Mouse (Mus musculus) liver, embryonic 13.5 days (tissue): ENCODE measurements around the gene Prok1. TPM values are rescaled to one million over a fixed set of nuclear protein-coding genes. Genes with fewer than 3 reads are reported as not detected.

Experiments used
- ATAC-seq: fragments of 200-750 bp; cut with Nextera tagmentation; 2 replicates; pipeline ENCODE4 v1.8.0; 2017; ENCODE audit warnings: low read depth, mild to moderate bottlenecking, moderate number of reproducible peaks, moderate library complexity
- DNase-seq: peaks from one replicate; pipeline ENCODE4 v3.0.0; 2022
- H3K27ac ChIP-seq: fragments of 300-500 bp; sonication (generic); 2 replicates; pipeline ENCODE4 v1.5.1; 2015; ENCODE audit warnings: moderate library complexity, mild to moderate bottlenecking, inconsistent platforms
- H3K27me3 ChIP-seq: fragments of 300-500 bp; sonication (generic); 2 replicates; pipeline ENCODE4 v1.6.1; 2015; ENCODE audit warnings: mild to moderate bottlenecking, inconsistent platforms
- H3K36me3 ChIP-seq: fragments of 300-500 bp; sonication (generic); 2 replicates; pipeline ENCODE4 v1.6.1; 2015; ENCODE audit warnings: mild to moderate bottlenecking, inconsistent platforms
- H3K4me1 ChIP-seq: fragments of 300-500 bp; sonication (generic); replicated peaks from 2 replicates; pipeline ENCODE4 v1.6.1; 2015; ENCODE audit warnings: inconsistent platforms
- H3K4me2 ChIP-seq: fragments of 300-500 bp; sonication (generic); 2 replicates; pipeline ENCODE4 v1.6.1; 2015; ENCODE audit warnings: inconsistent platforms, mild to moderate bottlenecking, moderate library complexity
- H3K4me3 ChIP-seq: fragments of 300-500 bp; sonication (generic); replicated peaks from 2 replicates; pipeline ENCODE4 v1.5.1; 2015; ENCODE audit warnings: mild to moderate bottlenecking, inconsistent platforms
- H3K9ac ChIP-seq: fragments of 300-500 bp; sonication (generic); 2 replicates; pipeline ENCODE4 v1.6.1; 2015; ENCODE audit warnings: mild to moderate bottlenecking, inconsistent platforms
- H3K9me3 ChIP-seq: fragments of 300-500 bp; sonication (generic); replicated peaks from 2 replicates; pipeline ENCODE4 v1.6.1; 2016; ENCODE audit warnings: inconsistent platforms
- WGBS: fragments of 180-500 bp; shearing (Covaris S2); methylation state at CpG from one replicate; pipeline ENCODE4 v1.1.7; 2015; ENCODE audit not compliant: insufficient replicate concordance; 5-methylcytosine and 5-hydroxymethylcytosine counted together
- polyA plus RNA-seq: library from polyadenylated mRNA; unstranded; fragments of >200 nt; fragmentation: Nextera tagmentation; extraction: Ambion mirVana; gene quantifications from 2 replicates; pipeline ENCODE4 v1.2.1, GENCODE M21; 2015

Prok1 gene
- polyA plus RNA-seq, 1 experiment from 2014 or later = not detected

DNA sequence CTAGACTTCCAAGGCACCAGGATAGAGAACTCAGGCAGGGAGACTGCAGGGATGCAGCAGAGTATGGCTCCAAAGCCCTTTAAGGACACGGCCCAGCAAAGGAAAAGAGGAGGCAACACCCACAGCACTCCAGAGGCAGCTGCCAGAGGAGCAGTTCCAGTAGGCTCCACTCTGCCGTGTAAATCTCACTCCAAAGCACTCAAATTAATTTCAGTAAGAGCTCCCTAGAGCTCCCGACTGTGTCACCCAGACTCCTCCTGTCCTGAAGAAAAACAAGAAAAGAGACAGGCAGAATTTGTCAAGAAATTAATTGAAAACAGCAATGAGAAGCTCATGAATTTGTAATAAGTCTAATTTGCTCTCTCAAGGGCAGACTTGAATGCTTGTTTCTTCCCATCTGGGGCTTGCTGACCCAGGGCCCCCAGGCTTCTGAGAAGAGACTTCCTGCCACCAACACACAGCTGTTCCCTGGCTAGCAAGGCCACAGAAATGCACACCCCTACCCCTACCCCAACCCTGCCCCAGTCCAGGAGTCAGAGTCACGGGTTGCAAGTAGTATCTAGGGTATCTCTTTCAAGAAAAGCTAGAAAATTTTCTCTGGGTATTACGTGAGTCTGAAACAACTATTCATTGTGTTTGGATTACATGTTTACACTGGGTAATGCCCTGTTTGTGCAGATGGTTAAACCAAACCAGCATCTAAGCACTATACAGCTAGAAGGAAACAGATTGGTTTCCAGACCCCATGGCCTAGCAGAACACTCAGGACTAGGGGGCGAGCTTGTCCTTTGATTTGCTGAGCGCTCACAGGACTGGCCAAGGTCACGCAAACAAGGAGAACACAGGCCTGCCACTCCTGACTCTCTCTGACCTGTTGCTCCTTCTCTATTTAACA is 21.7 kb upstream of the Prok1 start:
- DNase-seq (no peak), ATAC-seq (no peak)
- Histone ChIP-seq H3K27me3 (no peaks in the 10 kb centered on the region), H3K9ac (no peak overlapping the region), H3K27ac (no peak overlapping the region), H3K4me2 (no peak overlapping the region), H3K4me3 (no peak overlapping the region), H3K9me3 (no peaks in the 10 kb centered on the region), H3K36me3 (no peaks in the 10 kb centered on the region), H3K4me1 (no peaks in the 10 kb centered on the region)
- 56% methylated on average over 8 of the region's 8 CpGs for WGBS

GRCm38 (mm10) chr3:107257924-107258323 is 18.4 kb upstream of the Prok1 start:
- no peak overlapping the region for H3K4me2 ChIP-seq
- H3K9me3 ChIP-seq = no peaks in the 10 kb centered on the region
- 46% methylated on average over 5 of the region's 5 CpGs for WGBS
- H3K36me3 ChIP-seq = no peaks in the 10 kb centered on the region
- H3K9ac ChIP-seq = no peak overlapping the region
- no peaks in the 10 kb centered on the region for H3K4me1 ChIP-seq
- ATAC-seq (no peak), DNase-seq (no peak)
- no peaks in the 10 kb centered on the region for H3K27me3 ChIP-seq
- no peak overlapping the region for H3K4me3 ChIP-seq
- no peak overlapping the region for H3K27ac ChIP-seq

- H3K9ac ChIP-seq = no peak overlapping the region
- no peaks in the 10 kb centered on the region for H3K36me3 ChIP-seq
- WGBS = 65% methylated on average over 7 of the region's 7 CpGs
- H3K27me3 ChIP-seq = no peaks in the 10 kb centered on the region
- no peaks in the 10 kb centered on the region for H3K9me3 ChIP-seq
- no peak overlapping the region for H3K27ac ChIP-seq
- no peak overlapping the region for H3K4me2 ChIP-seq
- ATAC-seq (no peak), DNase-seq (no peak)
- H3K4me1 ChIP-seq = no peaks in the 10 kb centered on the region
- H3K4me3 ChIP-seq = no peak overlapping the region
Observed at GRCm38 (mm10) chr3:107256724-107257123, 17.2 kb upstream of the Prok1 start.

GRCm38 (mm10) chr3:107255992-107256391 is 16.5 kb upstream of the Prok1 start:
- no peak overlapping the region for H3K4me2 ChIP-seq
- no peaks in the 10 kb centered on the region for H3K36me3 ChIP-seq
- H3K27me3 ChIP-seq = no peaks in the 10 kb centered on the region
- 57% methylated on average over 3 of the region's 3 CpGs for WGBS
- no peak overlapping the region for H3K4me3 ChIP-seq
- no peaks in the 10 kb centered on the region for H3K9me3 ChIP-seq
- DNase-seq (no peak), ATAC-seq (no peak)
- no peaks in the 10 kb centered on the region for H3K4me1 ChIP-seq
- no peak overlapping the region for H3K27ac ChIP-seq
- H3K9ac ChIP-seq = no peak overlapping the region

GRCm38 (mm10) chr3:107253925-107254324 is 14.4 kb upstream of the Prok1 start:
- 49% methylated on average over 5 of the region's 5 CpGs for WGBS
- H3K4me1 ChIP-seq = no peaks in the 10 kb centered on the region

DNA sequence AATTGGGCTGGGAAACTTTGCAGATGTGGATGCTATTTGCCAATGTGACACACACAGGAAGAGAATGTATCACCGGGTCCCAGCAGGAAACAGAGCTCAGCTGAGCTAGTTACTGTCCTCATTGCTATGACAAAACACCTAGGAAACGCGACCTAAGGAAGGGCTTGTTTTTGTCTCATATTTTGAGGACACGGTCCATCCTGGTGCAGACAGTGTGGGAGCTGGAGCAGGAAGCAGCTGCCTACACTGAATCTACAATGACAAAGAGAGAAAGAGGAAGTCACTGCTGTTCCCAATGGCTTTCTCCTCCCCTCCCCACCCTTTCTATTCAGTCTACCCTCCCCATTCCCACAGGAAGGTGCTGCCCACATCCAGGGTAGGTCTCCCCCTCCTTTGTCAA is 12.5 kb upstream of the Prok1 start:
- Histone ChIP-seq H3K9ac (no peak overlapping the region), H3K27ac (no peak overlapping the region), H3K4me3 (no peak overlapping the region), H3K36me3 (no peaks in the 10 kb centered on the region), H3K4me2 (no peak overlapping the region), H3K4me1 (no peaks in the 10 kb centered on the region), H3K27me3 (no peaks in the 10 kb centered on the region), H3K9me3 (no peaks in the 10 kb centered on the region)
- ATAC-seq (no peak), DNase-seq (no peak)
- WGBS = 12% methylated on average over 4 of the region's 4 CpGs

More at GRCm38 (mm10) chr3:107253925-107254324, 14.4 kb upstream of the Prok1 start:
- DNase-seq = no peak
- no peak overlapping the region for H3K4me3 ChIP-seq
- H3K9ac ChIP-seq = no peak overlapping the region
- no peak overlapping the region for H3K4me2 ChIP-seq
- no peak overlapping the region for H3K27ac ChIP-seq
- no peaks in the 10 kb centered on the region for H3K27me3 ChIP-seq
- ATAC-seq = no peak
- H3K36me3 ChIP-seq = no peaks in the 10 kb centered on the region
- no peaks in the 10 kb centered on the region for H3K9me3 ChIP-seq

- Histone ChIP-seq H3K27ac (no peak overlapping the region), H3K4me1 (no peaks in the 10 kb centered on the region), H3K27me3 (no peaks in the 10 kb centered on the region), H3K9me3 (no peaks in the 10 kb centered on the region), H3K4me3 (no peak overlapping the region), H3K36me3 (no peaks in the 10 kb centered on the region), H3K9ac (no peak overlapping the region), H3K4me2 (no peak overlapping the region)
- ATAC-seq (no peak), DNase-seq (no peak)
- 6% methylated on average over 2 of the region's 2 CpGs for WGBS
Observed at GRCm38 (mm10) chr3:107250320-107250719, 10.8 kb upstream of the Prok1 start.

DNA sequence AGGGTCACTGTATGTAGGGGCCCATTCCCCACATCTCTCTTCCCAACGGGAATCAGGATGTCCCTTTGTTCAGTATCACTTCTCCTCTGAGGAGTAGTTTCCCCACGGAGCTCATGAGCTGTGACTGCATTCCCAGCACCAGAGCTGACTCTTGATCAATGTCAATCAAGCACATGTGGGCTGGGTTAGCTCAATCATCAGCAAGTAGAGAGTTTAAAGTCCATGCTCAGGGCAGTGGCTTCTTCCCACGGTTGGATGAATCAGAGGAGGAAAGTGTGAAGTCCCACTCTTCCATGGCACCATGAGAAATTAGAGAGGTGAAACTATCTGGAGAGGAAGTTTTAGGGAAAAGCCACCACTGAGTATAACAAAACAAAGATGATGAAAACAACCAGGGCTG is 9.5 kb upstream of the Prok1 start:
- 29% methylated on average over 3 of the region's 3 CpGs for WGBS
- no peaks in the 10 kb centered on the region for H3K27me3 ChIP-seq
- H3K4me1 ChIP-seq = no peaks in the 10 kb centered on the region
- DNase-seq = no peak
- H3K9ac ChIP-seq = no peak overlapping the region
- H3K4me3 ChIP-seq = no peak overlapping the region
- H3K36me3 ChIP-seq = no peaks in the 10 kb centered on the region
- no peak overlapping the region for H3K4me2 ChIP-seq
- no peak overlapping the region for H3K27ac ChIP-seq
- no peaks in the 10 kb centered on the region for H3K9me3 ChIP-seq
- ATAC-seq = no peak

DNA sequence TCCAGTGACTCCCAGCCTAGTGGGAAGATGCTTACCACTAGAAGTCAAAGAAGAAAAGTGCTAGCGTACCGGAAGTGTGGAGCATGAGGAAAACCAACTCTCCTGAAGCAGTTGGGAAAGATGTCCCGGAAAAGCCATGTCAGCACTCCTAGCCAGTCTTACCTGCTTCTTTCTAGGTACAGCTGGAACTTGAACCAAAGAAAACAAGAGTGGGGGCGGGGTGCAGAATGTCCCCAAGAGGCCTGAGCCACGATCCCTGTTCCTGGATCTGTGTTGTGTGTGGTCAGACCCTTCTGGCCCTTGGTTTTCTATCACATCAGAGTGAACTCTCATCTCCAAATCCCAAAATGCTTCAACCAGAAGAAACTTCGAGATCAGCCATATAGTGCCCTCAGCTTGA is 7.4 kb upstream of the Prok1 start:
- WGBS = 68% methylated on average over 6 of the region's 6 CpGs

DNA sequence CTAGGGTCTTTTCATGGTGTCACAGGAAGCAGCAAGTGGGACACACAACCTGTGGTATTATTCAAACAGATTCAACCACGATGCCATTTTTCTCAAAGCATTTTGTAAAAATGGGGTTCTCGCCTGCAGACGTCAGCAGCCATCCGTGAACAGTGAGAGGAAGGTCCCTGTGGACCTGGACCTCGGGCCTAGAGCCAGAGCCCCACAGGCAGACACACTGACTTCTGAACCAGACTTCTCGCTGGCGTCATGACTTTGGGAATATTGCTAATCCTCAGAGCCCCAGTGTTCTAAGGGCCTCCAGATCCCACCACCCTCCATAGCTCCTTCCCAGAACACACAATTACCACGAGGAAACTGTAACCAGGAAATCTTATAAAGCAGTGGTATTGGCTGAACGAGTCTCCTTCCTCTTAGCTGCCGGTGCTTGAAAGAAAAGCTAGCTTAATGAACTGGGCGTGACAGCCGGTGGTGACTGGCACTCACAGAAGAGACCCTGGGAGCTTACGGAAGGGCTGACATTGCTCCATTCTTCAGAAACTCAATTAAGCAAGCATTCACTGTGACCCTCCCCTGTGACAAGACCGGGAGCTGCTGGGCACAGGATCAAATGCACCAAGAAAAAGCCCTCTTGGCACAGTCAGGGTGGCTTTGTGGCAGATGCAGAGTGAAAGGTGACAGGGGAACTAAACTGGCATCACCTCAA is 2.0 kb upstream of the Prok1 start:
- no peaks in the 10 kb centered on the region; the same call in 1 of the 2 replicates for H3K27me3 ChIP-seq
- ATAC-seq = no peak
- no peak for DNase-seq
- H3K9me3 ChIP-seq = no peaks in the 10 kb centered on the region
- WGBS = 44% methylated on average over 14 of the region's 14 CpGs
- no peak overlapping the region for H3K4me3 ChIP-seq
- H3K4me2 ChIP-seq = no peak overlapping the region
- no peak overlapping the region for H3K9ac ChIP-seq
- no peaks in the 10 kb centered on the region for H3K4me1 ChIP-seq
- no peak overlapping the region for H3K27ac ChIP-seq
- no peaks in the 10 kb centered on the region for H3K36me3 ChIP-seq

More for the DNA sequence above, 7.4 kb upstream of the Prok1 start:
- no peak overlapping the region for H3K27ac ChIP-seq
- H3K27me3 ChIP-seq = no peaks in the 10 kb centered on the region
- DNase-seq (no peak), ATAC-seq (no peak)
- no peaks in the 10 kb centered on the region for H3K36me3 ChIP-seq
- H3K4me3 ChIP-seq = no peak overlapping the region
- no peaks in the 10 kb centered on the region for H3K9me3 ChIP-seq
- H3K4me1 ChIP-seq = no peaks in the 10 kb centered on the region
- no peak overlapping the region for H3K9ac ChIP-seq
- no peak overlapping the region for H3K4me2 ChIP-seq

DNA sequence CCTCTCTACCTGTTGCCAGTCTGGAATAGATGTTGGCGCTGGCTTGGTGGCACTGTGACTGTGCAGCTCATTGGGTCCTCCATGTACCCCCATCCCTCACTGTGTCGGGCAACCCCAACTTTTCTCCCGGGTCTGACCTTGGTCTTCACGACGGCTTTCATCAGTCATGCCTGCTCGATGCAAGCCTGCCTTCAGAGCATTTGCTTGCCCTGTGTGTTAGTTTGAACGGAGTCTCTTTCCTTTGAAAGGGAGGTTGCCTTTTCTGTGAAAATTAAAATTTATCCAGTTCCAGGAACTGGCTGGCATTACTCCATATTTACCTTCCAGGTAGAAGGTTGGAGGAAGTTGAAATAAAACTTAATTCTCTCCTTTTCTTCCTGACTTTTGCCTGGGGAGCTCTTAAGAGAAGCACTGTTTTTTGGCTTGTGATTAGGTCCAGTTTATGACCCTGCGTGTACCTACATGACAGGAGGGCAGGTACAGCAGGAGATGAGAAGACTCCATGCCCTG is 981 bp downstream of the Prok1 start:
- no peaks in the 10 kb centered on the region for H3K36me3 ChIP-seq
- no peak overlapping the region for H3K27ac ChIP-seq
- no peak overlapping the region for H3K9ac ChIP-seq
- H3K4me3 ChIP-seq = no peak overlapping the region
- DNase-seq (no peak), ATAC-seq (no peak)
- 69% methylated on average over 8 of the region's 8 CpGs for WGBS
- H3K4me1 ChIP-seq = no peaks in the 10 kb centered on the region
- no peaks in the 10 kb centered on the region for H3K9me3 ChIP-seq
- no peak overlapping the region for H3K4me2 ChIP-seq
- no peaks in the 10 kb centered on the region; the same call in 1 of the 2 replicates for H3K27me3 ChIP-seq
